Mouse (Mus musculus) erythroblast, adult 5-6 weeks (primary cell): ENCODE data around the gene Klrb1b. TPM values are rescaled to one million over a fixed set of nuclear protein-coding genes. Genes with fewer than 3 reads are reported as not detected.
"Not testable (repeated sequence)": the region's sequence is repeated elsewhere in the genome, so short reads cannot be mapped to it uniquely, and the experiment has no call there.

Experiments
- ATAC-seq: replicated peaks from 2 replicates; pipeline ENCODE4 v1.8.0; 2016; ENCODE audit warnings: moderate number of reproducible peaks, mild to moderate bottlenecking, moderate TSS enrichment, inconsistent platforms; ENCODE audit not compliant: poor library complexity, low FRiP score, severe bottlenecking
- total RNA-seq, 2 experiments: library from RNA; stranded (forward) in 1 of 2; stranded (reverse) in 1 of 2; fragments of 150-400 nt in 1 of 2; fragments of 200-764, 138-1000 nt in 1 of 2; gene quantifications; 2 replicates each; pipeline versions ENCODE4 v1.2.3 to v1.2.4; 2015 to 2017; ENCODE audit warnings: low replicate concordance in 2 of 2

The Klrb1b gene
- total RNA-seq, 2 experiments from 2014 or later: 0.94 TPM; not detected in 1

DNA sequence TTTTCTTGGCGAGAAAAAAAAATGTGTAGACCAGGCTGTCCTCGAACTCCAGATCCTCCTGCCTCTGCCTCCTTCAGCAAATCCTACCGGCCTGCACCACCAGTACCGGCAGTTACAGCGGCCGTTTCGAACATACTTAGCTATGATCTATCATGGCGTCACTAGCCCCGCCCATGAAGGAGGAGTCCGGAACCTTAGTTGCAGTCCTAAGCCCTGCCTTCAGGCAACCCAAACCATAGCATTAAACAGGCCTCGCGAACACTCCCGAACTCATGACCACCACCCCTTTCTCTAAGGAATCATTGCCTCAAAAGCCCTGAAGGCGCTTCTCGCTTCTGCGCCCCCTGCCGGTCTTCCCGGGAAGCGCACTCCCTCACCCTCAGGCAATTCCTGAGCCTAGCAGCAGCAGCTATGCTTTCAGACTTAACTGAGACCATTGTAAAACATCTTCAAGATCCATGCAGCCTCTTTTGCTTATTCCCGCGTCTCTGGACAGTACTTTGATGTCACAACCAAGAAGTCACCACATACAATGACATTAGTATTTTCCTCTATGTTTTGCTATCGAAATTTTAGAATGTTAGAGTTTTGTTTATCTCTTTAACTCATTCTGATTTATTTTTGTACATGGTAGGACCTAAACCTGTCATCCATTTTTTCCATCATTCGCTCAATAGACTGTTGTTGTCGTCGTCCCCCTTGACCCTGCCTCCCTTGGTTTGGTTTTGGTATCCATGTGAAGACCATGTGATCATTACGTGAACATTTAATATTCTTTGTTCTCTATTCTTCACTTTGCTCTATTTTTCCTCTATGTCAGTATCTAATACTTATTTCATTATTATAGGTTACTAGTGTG is 22.9 kb downstream of the Klrb1b start:
- ATAC-seq: peak; percentile 73

DNA sequence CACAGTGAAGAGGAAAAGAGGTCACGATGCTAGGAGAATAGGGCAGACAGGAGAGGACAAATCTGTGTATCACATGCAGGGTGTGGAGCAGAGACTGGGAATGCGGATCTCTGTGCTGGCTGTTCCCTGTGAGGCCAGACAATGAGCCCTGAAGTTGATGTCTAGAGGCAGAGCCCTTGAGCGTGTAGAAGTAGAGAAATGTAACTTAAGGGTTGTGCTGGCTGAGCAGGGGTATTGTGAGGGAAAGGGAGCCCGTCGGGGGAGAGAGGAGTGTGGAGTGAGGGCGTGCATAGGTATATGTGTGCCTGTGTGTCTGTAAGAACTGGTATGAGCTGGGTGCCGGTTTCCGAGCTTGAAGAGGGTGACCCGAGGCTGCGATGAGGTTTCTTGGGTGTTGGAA is 23.6 kb downstream of the Klrb1b start:
- ATAC-seq: no peak

DNA sequence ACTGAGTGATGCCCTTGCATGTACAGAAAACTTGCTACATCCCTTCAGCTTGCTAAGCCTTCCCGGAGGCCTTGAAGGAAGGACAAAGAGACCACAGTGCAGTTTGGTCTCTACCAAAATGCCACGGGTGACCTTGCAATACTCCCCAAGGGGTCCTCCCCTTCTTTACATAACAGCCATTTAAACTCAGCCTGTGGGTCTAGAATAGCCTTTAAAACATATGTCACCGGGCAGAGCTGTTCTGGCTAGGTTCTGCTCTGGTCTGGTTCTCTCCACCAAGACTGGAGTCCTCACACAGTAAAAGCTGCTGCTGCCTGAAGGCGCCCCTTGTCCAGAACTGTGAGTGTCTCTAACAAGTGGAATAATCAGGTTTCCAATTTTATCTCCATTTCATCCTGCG is 25.4 kb downstream of the Klrb1b start:
- ATAC-seq: not testable (repeated sequence)

DNA sequence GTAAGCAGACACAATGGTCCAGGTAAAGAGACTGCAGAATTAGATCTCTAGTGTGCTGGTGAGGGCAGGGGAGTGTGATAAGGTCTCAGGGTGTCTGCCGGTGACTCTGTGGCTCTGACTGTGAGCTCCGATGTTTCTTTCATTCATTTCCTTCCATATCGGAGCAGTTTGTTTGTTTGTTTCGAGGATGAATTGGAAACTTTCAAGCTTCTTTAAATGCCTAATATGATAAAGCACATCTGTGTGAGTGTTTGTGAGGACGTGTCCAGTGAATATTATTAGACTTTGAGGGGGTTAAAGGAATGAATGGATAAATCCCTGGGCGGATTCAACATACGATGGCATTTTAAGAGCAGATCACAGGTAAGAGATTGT is 26.2 kb downstream of the Klrb1b start:
- ATAC-seq: no peak

DNA sequence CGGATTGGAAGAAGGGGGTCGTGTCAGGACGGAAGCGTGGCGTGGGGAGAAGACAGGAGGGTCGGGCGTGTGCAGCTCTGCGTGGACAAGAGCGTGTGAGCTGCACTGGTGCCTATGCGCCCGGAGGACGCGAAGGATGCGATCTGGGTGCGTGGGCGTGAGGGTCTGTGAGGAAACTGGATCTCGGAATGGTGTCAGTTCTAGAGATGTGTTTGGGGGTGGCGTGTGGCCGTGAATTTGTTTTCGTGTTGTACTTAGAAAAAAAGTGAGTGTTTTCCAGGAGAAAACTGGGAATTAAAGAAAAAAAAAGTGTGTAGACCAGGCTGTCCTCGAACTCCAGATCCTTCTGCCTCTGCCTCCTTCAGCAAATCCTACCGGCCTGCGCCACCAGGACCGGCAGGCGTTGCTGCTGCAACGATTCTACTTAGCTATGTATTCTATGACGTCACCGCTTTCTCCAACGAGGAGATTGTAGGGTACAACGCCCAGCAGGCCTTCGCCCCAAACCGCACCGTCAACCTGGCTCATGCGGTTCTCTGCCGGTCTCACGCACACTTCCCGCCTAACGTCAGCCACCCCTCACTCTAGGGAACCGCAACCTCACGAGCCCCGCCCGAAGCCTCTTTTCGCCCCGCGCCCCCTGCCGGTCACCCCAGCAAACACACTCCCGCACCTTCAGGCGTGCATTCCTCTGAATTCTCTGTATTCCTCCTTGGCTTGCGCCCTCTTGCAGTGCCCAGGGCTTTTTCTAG is 26.8 kb downstream of the Klrb1b start:
- ATAC-seq: peak; percentile 79

DNA sequence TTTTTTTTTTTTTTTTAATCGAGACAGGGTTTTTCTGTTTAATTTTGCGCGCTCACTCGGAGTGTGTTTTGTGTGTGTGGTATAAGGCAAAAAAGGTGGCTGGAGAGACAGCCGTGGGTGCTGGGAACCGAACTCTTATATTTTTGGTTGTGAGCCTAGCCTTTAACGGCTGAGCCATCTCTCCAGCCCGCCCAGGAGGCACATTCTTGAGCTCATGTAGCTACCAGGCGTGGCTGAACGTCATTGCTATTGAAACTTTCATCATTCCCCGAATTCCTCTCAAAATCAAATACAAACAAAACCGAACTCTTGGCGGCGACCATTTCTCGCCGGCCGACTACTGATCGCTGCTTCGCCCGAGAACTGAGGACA is 27.4 kb downstream of the Klrb1b start:
- peak; percentile 9 for ATAC-seq

DNA sequence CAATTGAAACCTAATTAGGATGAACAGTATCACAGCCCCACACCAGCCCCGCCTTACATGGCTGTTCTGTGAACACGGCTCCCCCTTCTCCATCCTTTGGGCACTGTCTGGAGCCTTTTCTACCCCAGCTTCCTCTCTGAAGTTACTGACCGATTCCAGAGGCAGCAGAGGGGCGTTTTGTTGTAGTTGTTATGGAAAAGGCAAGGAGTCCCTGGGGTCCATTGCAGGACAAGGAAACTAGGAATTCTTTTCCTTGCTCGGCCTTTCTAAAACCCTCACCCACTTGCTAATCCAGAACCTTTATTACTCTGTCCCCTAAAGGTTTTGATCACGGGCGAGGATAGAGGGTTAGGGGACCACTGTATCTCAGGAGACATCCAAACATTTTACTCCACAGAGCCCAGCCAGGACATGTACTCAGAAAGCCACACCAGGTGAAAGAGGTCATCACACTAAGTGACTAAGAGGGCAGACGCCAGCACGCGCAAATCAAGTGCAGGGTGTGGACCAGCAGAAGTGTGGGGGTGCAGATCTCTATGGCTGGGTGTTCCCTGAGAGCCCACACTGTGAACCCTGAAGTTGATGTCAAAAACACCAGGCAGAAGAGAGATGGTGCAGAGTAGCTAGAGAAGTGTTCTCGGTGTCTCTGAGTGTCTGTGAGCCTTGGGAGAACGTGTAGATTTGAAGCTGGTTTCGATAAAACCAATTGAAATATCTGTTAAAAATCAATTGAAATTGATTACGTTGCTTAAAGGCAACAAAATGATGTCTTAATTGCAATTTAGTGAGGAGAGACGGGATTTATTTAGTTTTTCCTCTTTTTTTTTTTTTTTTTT is 28.0 kb downstream of the Klrb1b start:
- no peak for ATAC-seq

DNA sequence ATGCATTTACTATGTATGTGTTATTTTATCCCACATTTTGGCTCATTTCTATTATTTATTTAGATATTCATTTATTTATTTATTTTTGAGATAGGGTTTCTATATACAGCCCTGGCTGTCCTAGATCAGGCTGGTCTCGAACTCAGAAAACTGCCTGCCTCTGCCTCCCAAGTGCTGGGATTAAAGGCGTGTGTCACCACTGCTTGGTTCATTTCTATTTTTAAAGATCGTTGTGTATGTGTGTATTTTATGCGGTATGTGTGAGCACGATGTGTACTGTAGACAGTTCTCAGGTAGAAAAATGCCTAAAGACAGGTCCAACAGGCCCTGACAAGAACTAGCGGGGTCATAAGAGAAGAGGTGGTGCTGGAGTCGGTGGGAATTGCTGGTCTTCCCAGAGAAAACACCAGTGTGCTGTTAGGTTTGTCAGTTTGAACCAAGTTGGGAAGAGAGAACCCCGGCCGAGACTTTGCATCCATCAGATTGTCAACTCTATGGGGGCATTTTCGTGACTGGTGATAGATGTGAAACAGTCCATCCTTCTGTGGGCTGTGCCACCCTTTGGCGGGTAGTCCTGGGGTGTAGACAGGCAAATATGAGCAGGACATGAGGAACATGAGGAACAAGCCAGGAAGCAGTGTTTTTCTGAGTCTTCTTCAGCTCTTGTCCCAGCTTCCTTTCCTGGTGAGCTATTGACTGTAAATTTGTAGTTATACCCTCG is 28.8 kb downstream of the Klrb1b start:
- ATAC-seq: no peak

DNA sequence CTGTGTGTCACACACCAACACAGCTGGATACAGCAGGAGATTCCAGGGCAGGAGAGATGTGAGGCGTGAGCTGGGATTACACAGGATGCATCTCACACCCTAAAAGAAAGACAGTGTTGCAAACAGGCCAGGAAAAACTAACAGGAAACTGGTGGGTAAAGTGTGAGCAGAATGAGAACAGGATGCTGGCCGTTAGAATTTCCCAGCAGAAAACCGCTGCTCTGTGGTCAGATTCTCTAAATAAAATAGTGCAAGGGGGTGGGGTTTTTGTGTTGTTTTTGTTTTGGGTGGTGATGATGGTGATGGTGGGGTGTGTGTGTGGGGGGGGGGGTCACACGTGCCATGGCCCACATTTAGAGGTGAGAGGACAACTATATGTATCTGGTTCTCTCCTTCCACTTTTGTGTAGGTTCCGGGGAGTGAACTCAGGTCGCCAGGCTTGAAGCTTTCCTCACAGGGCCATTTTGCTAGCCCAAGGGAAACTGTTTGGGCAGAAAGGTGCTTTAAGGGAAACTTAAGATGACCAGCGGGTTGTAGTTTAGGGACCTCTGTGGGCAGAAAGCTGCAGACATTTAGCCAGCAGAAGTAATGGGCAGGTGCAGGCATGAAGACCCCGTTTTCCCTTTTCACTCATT is 29.7 kb downstream of the Klrb1b start:
- ATAC-seq: no peak

DNA sequence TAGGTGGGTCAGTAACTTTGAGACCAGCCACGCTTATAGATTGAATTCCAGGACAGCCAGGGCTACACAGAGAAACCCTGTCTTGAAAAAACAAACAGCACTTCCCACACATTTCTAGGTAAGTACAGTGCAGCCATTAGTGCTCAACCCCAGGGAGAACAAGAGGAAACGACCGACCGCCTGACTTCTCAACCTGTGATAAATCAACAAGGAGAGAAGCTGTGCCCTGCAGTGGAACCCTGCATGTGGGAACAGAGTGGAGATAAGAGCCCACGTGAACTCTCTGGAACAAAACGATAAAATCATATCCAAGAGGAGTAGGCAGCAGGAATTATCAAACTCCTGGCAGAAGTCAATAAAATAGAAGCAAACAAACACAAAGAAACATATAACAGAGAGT is 32.4 kb downstream of the Klrb1b start:
- ATAC-seq: no peak

DNA sequence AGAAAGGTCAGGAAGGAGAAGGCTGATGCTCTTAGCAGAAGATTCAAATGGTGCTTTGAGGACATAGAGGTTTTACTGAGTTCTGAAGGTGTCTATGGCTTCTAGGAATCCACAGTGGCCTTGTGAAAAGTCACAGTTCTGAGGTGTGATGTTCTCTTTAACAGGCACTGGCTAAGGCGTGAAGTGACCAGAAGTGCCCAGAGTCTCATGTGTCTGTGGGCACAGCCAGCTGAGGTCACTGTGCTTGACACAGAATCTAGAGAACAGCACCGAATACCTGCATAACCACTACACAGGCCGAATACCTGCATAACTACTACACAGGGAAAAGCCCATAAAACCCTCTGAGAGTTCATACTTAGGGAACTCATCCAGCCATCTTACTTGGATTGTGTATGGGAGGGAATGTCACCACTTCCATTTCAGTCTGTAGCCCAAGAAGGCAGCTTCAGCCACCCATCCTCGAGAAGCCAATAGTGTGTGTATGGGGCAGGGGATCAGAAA is 35.6 kb downstream of the Klrb1b start:
- ATAC-seq: not testable (repeated sequence)

DNA sequence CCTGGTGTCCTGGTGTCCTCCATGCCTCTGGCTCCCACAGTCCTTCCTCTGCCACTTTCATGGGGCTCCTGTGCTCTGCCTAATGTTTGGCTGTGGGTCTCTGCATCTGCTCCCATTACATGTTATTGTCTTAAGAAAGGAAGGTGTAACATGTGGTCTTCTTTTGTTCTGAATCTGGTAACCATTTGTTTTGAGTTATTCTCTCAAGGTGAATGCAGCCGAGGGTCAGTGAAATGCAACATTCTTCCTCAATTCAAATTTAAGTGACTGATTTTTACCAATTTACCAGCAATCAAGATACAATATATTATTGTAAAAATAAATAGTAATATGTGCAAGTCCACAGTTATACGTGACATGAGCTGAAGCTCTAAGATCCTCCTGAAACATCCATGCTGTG is 37.0 kb downstream of the Klrb1b start, which contains the start of gene Klrb1c:
Klrb1c (minus strand) TSS at position 101 of the 400 bp plus-strand sequence.
- no peak for ATAC-seq

DNA sequence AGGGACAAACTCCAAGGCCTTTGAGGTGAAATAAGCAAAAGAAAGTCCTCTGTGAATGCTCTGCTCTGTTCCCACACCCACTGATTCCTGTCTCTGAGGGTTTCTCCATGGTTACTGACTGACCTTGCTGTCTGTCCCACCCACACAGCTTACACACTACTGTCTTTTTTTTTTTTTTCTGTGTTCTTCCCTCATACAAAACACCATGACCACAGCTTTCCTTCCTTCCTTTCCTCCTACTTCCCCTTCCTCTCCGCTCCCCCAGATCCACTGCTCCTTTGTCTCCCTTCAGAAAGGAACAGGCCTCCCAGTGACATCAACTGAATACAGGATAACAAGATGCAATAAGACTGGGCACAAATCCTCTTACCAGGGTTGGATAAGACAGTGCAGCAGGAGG is 37.6 kb downstream of the Klrb1b start:
- no peak for ATAC-seq

DNA sequence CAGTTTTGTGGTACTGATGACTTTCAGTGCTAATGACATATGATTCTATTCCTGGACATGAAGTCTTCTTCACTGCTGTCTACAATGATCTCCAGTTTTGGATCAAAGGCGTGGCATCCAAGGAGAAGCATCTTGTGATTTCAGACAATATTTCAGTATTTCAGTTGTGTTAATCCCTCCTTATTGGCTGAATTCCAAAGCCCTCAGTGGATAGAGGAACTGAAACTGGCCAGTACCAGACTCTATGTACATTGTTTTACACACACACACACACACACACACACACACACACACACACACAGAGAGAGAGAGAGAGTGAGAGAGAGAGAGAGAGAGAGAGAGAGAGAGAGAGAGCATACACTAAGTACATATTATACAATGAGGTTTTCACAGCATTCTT is 39.7 kb downstream of the Klrb1b start:
- not testable (repeated sequence) for ATAC-seq

DNA sequence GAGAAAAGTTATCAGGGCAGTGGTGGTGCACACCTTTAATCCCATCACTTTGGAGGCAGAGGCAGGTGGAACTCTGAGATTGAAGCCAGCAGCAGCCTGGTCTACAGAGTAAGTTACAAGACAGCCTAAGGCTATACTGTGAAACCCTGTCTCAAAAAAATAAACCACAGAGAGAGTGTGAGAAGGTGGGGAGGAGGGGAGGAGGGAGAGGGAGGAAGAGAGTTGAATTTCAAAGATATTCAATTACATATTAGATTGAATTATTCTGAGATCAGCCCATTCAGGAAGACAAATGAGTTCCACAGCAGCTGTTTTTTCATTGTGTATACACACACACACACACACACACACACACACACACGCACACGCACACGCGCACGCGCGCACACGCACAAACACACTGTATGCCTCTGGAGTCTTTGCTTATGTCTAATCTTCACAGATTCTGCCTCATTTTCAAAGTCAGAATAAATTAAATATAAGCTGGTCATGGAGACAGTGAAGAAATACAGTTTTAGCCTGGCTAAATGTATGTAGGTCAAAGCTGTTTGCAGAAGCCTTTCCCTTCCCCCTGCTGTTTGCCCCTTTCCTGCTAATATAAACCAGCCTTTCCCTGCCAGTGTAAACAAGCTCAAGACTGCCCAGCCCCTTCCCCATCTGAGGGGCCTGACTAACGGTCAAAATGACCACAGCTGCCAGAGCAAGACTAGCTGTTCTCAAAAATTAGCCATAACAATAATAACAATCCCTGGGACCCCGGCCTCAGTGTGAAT is 56.5 kb downstream of the Klrb1b start:
- no peak for ATAC-seq

DNA sequence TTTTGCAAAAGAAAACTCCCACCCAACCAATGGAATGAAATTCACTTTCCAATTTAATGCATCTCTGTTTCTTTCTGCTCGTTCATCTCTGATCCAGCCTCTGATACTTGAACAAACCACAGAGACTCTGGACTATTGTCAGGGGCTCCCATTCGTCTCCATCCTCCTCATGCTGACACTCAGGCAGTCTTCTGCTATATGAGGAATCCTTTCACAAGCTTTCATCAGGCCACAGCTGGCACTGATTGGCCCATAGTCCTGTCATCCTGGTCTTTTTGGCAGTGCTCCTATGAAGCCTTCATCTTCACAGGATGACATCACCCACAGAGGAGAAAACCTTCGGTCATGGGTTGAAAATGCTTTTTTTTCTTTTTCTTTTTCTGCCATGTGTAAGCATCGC is 58.1 kb downstream of the Klrb1b start:
- no peak for ATAC-seq

DNA sequence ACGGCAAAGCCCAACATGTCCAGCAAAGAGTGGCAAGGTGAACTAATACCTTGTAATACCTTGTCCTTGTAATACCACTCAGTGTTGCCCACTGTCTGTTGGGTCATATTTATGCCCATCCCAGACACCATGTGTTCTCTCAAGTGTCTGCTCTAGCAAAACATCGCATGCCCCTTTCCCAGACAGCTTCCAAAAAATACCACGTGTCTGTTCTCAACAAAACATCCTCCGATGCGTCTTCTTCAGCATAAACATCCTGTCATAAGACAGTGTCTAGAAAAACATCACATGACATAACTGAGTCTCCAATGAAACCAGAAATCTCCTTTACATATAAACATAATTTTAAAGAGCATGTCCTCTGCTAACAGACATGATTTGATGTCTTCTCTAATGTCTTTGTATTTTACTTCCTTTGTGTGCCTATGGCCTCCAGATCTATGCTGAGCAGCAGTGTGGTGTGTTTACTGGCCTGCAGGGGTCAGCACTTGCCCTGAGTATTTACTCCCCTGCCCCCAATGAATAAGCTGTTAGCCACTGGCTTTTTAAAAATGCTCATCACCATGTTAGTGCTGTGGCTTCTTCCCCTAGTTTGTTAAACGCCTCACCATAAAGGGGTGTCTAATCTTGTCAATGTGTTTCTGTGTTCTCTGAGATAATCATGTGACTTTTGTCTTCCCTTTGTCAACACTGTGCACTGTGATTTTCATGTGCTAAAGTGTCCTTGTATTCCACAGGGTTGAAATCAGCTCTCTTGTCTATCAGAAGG is 59.5 kb downstream of the Klrb1b start:
- peak; percentile 59 for ATAC-seq

DNA sequence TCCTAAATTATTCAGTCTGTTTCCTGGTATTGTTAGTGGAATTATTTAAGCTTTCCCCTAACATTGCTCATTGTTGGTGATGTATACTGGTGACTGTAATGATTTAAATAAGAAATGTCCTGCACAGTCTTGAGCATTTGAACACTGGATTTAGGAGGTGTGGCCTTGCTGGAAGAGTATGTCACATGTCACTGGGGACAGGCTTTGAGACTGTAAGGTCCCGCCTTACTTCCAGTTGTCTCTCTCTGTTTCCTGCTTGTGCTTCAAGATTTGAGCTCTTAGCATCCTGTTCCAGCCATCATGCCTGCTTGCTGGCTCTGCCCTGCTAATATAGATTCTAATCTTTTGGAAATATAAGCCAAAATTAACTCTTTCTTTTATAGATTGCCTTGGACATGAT is 60.9 kb downstream of the Klrb1b start:
- no peak for ATAC-seq
